Mouse (Mus musculus) small intestine, adult 2 months (tissue): ENCODE data around the gene Tsen34.

Source experiments
- CTCF ChIP-seq: fragments of 200-500 bp; IDR thresholded peaks from 2 replicates; pipeline ENCODE4 v1.5.1; 2012; ENCODE audit warnings: low read depth, mild to moderate bottlenecking, control low read depth, inconsistent platforms, low read length, moderate library complexity, mixed read lengths; ENCODE audit not compliant: insufficient replicate concordance, insufficient read length; ENCODE audit errors: extremely low read depth
- POLR2A ChIP-seq: fragments of 200-500 bp; IDR thresholded peaks from 2 replicates; pipeline ENCODE4 v1.6.1; 2012; ENCODE audit warnings: low read depth, mild to moderate bottlenecking, control low read depth, inconsistent platforms, low read length, moderate library complexity

DNA sequence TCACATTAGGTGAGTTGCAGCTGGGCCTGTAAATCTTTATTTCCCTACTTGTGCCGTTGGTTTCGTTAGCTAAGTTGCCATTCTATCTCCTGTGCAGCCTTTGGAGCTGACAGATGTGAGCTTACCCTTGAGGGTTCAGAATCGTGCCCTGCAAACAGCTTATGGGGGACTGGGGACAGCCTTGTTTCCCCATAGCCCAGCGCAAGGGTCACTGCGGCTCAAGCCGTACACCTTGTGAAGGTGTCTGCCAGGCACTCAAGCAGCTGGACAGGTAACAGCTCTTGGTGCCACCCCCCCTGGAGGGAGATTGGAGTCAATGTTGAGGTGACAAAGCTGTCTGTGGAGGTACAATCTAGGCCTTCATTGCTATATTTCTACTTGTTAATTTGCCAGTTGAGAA lies 13.2 kb downstream of the Tsen34 start:
- TF ChIP-seq CTCF = no peak
- TF ChIP-seq POLR2A = no peak
